In the genomic region with DNA sequence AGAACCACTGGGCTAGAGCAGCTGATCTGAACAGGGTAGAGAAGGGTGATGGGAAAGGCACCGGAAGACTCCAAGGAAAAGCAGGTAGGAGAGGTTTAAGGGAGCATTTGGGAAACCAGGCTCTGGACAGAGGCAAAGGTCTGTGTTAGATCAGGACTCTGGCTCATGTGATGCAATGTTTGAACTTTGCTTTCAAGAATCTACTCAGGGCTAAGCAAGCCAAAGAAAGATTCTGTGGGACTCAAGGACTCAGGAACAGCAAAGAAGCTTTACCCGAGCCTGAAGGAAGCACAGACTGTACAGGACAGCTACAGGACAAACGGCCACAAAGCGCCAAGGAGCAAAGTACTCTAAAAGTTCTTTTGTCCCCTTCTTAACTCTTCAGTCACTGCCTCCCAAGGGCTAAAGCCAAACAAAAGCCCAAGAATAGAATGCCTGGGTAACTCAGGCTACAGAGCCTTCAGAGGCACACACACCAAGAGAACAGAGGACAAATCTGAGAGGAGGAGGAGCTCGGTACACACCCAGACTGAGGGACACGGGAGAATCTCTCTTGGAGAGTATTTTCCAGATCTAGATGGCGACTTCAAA, we compare ENCODE assay signal across 13 mouse cellular contexts.
A peak's percentile ranks its signal among the peaks of the same experiment; 100 is the strongest.
DNase-seq lines count a peak whose midpoint lies in the region; ATAC-seq and TF ChIP-seq lines count a peak whose summit lies in the region.
"Had no signal": no experiment of that assay in that cellular context is flagged by ENCODE, and none has a peak within 500 bp of the region (broad histone marks: within the 10 kb centered on the region; RNA-seq: fewer than 3 reads in every experiment).

No protein-coding gene starts in this region.

- peak overlapping the region; percentile 54 for H3K27ac ChIP-seq in kidney, adult 2 months (ENCODE audit: insufficient read depth, low read depth, low read length)
- no peak overlapping the region for H3K27ac ChIP-seq in kidney, embryonic 16.5 days (ENCODE audit: low read length)
- H3K27ac ChIP-seq in brown adipose tissue, adult 24 weeks (replicated peaks; ENCODE audit: low read depth, low read length) = peak overlapping the region; percentile 98
- peak overlapping the region; percentile 70 for H3K27ac ChIP-seq in lung, embryonic 16.5 days (ENCODE audit: low read length)
- H3K27ac ChIP-seq: neural tube, embryonic 13.5 days had no signal

- H3K9ac ChIP-seq in kidney, embryonic 16.5 days (replicated peaks; ENCODE audit: low read length) = no peak overlapping the region
- no peak overlapping the region for H3K9ac ChIP-seq in lung, embryonic 16.5 days (ENCODE audit: low read length)
- H3K9ac ChIP-seq: neural tube, embryonic 13.5 days had no signal

- no peak overlapping the region for H3K4me2 ChIP-seq in kidney, embryonic 16.5 days (replicated peaks; ENCODE audit: low read depth, low read length)
- peak overlapping the region; percentile 19; the same call in 1 of the 2 replicates for H3K4me2 ChIP-seq in lung, embryonic 16.5 days (ENCODE audit: low read depth, low read length)
- H3K4me2 ChIP-seq: neural tube, embryonic 13.5 days had no signal

- no peaks in the 10 kb centered on the region for H3K9me3 ChIP-seq in kidney, embryonic 16.5 days (ENCODE audit: low read length)
- H3K9me3 ChIP-seq in lung, embryonic 16.5 days (ENCODE audit: control insufficient read depth, low read length) = no peaks in the 10 kb centered on the region
- H3K9me3 ChIP-seq: G1E; neural tube, embryonic 13.5 days had no signal

- ATAC-seq in kidney, embryonic 16.5 days (ENCODE audit: low FRiP score, low TSS enrichment) = no peak
- ATAC-seq in lung, embryonic 16.5 days (ENCODE audit: low read depth) = no peak

- intact Hi-C loops in heart, postnatal 25 days (cut with DNase I) = no loop called here

- TF ChIP-seq POLR2A in kidney, adult 2 months (IDR thresholded peaks at IDR 0.05; ENCODE audit: low read depth, low read length) = no peak

- TF ChIP-seq CTCF in kidney, adult 2 months (conservative IDR thresholded peaks at IDR 0.05; ENCODE audit: insufficient read depth, insufficient read length, low read depth, low read length) = no peak

- no peaks in the 10 kb centered on the region for H3K36me3 ChIP-seq in kidney, adult 2 months (ENCODE audit: control insufficient read depth, insufficient read depth, low read length)
- H3K36me3 ChIP-seq in kidney, embryonic 16.5 days (ENCODE audit: insufficient read depth, low read length) = no peaks in the 10 kb centered on the region
- H3K36me3 ChIP-seq in lung, embryonic 16.5 days (ENCODE audit: control insufficient read depth, insufficient read depth, low read length) = no peaks in the 10 kb centered on the region
- H3K36me3 ChIP-seq: neural tube, embryonic 13.5 days had no signal

- 36% methylated on average over 7 of the region's 7 CpGs for whole genome bisulfite sequencing in kidney, adult 2 months
- WGBS in kidney, embryonic 16.5 days = 71% methylated on average over 7 of the region's 7 CpGs
- 52% methylated on average over 7 of the region's 7 CpGs for WGBS in lung, embryonic 16.5 days

- no peaks in the 10 kb centered on the region for H3K27me3 ChIP-seq in kidney, adult 2 months (replicated peaks; ENCODE audit: control insufficient read depth, insufficient read depth, low read length)
- H3K27me3 ChIP-seq in kidney, embryonic 16.5 days (ENCODE audit: insufficient read depth, low read length) = no peaks in the 10 kb centered on the region
- no peaks in the 10 kb centered on the region for H3K27me3 ChIP-seq in lung, embryonic 16.5 days (ENCODE audit: control insufficient read depth, insufficient read depth, low read depth, low read length)
- H3K27me3 ChIP-seq: neural tube, embryonic 13.5 days had no signal

- peak; percentile 38 for DNase-seq in adrenal gland, adult 2 months
- DNase-seq in adrenal gland, postnatal 25 days = no peak
- peak; percentile 91 for DNase-seq in kidney, adult 2 months
- DNase-seq in Muller cell, postnatal 12 days (ENCODE audit: inconsistent ontology term) = no peak
- DNase-seq in heart, postnatal 25 days (ENCODE audit: low spot score) = no peak
- DNase-seq: cerebellum, adult 11-12 months; embryo, embryonic 11 days; left cerebral cortex, postnatal 4 days had no signal

- peaks cover 35% of the 10 kb centered on the region for H3K4me1 ChIP-seq in kidney, adult 2 months (ENCODE audit: control insufficient read depth, insufficient read depth, low read length)
- H3K4me1 ChIP-seq in kidney, embryonic 16.5 days (ENCODE audit: insufficient read depth, low read length) = peaks cover 13% of the 10 kb centered on the region; the same call in 1 of the 2 replicates
- H3K4me1 ChIP-seq in brown adipose tissue, adult 24 weeks (ENCODE audit: control insufficient read depth, insufficient read depth, insufficient read length, low read length) = peaks cover 39% of the 10 kb centered on the region
- peaks cover 18% of the 10 kb centered on the region for H3K4me1 ChIP-seq in lung, embryonic 16.5 days (replicated peaks; ENCODE audit: control insufficient read depth, insufficient read depth, low read length)

- H3K4me3 ChIP-seq in kidney, adult 2 months (ENCODE audit: insufficient read depth, low read depth, low read length) = no peak overlapping the region
- no peak overlapping the region for H3K4me3 ChIP-seq in kidney, embryonic 16.5 days (ENCODE audit: low read length)
- H3K4me3 ChIP-seq in brown adipose tissue, adult 24 weeks (ENCODE audit: insufficient read depth, low read depth, low read length) = no peak overlapping the region
- no peak overlapping the region for H3K4me3 ChIP-seq in lung, embryonic 16.5 days (ENCODE audit: low read length)
- H3K4me3 ChIP-seq: neural tube, embryonic 13.5 days had no signal

Comparison
In these comparisons a context has a peak if more than half of its experiments do, and no peak if none do; other contexts are left out.
1. DNase-seq: peak in adrenal gland, adult 2 months (single experiment) and kidney, adult 2 months (single experiment); none in adrenal gland, postnatal 25 days (single experiment), Muller cell, postnatal 12 days (single experiment) and heart, postnatal 25 days (single experiment).